Mouse (Mus musculus) adrenal gland, postnatal 10 days (tissue): Measurements from ENCODE around the gene Setd1b. TPM values are rescaled to one million over a fixed set of nuclear protein-coding genes. Genes with fewer than 3 reads are reported as not detected.
A peak's percentile ranks its signal among the peaks of the same experiment; 100 is the strongest.

ENCODE experiments used
- DNase-seq: peaks from one replicate; pipeline ENCODE4 v3.0.0; 2021; ENCODE audit warnings: mixed read lengths
- total RNA-seq, 2 experiments: library from RNA; stranded (reverse); gene quantifications; 2 replicates each; pipeline ENCODE4 v1.2.3; 2021

Gene Setd1b
- total RNA-seq, 2 experiments from 2014 or later = 19.5 to 27.4 TPM

DNA sequence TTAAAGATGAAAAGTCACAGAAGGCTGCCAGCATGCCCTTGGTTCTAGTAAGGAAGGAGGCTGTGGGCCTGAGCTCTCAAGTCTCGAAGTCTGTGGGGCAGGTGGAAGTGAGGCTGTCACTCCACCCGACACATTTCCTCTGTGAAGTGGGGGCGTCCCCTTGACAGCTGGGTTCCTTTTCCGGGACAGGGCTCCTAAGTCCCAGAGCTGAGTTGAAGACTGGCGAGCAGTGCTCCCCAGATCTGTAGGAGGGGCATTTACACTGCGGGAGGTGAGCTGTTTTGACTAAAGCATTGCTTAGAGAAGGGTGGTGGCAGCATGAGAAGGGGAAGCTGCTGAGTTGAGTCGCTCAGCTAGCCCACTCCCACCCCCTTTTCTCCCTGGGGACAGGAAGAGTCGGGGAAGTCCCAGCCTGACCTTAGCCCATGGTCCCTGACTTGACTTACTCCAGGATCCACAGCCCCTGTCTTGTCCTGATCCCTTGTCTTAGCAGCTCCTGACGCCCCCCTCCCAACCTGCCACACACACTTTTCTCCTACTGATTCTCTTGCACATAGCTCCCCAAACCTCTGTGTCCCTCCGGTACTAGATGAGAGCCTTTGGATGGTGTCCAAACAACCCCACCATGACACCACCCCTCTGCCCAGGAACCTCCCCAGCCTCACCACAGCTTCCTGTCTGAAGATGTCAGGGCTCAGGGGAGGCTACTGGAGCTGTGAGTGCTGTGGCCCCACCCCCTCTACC, 13.4 kb upstream of the Setd1b start:
- no peak for DNase-seq

DNA sequence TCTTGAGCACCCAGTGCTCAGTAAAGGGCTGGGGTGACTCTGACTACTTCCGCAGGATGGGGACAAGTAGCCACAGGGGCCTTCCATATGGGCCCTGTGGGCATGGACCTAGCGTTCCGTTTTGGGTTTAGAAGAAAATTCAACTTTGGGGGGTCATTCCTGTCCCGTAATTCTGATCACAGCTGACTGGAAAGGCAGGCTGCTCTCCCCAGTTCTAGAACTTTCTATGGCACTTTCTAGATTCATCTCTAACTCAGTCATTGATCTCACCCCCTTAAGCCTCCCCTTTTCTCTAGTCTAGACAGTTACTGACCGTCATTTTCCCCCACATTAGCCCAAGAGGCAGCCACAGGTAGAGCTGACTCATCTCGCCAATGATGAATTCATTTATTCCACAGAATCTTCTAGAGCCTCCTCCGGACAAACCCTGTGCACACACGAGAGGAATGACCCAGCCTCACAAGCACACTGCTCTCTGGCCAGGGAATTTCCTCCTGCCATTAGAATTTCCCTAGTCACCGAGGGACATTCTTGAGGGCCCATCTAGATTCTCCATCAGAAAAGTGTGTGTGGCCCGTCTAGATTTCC, 12.7 kb upstream of the Setd1b start:
- DNase-seq = no peak

DNA sequence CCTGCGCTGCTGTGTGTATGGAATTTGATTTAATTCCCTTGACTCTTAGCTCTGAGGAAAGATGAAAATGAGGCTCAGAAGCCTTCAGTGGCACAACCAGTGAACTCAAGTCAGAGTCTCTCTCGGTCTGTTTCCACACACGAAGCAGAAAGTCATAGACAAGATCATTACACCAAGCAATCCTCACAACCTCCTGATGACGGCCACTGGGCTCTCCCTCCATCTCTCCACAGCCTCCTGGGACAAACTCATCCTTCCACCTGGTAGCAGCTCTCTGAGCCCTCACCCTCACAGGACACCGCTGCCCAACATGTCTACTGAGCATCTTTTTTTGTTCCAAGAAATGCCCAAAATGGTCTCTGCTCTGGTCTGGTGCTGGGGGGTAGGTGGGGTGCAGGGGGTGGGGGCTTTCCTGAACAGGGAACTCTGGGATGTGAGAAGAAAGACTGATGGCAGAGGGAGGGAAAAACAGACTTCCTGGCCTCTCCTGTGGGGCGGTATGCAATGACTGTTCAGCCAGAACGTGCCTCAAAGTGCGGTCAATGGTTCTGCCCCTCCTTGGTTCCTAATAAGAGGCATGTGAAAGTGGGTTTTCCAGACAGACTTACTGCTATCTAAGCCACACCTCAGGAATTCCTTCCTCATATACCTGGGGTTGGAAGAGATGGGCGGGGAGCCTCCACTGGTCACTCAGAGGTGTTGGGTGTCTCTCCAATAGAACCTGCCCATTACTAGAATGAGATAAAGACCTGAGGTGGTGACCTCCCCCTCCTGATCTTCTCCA, 11.8 kb upstream of the Setd1b start:
- DNase-seq = no peak

DNA sequence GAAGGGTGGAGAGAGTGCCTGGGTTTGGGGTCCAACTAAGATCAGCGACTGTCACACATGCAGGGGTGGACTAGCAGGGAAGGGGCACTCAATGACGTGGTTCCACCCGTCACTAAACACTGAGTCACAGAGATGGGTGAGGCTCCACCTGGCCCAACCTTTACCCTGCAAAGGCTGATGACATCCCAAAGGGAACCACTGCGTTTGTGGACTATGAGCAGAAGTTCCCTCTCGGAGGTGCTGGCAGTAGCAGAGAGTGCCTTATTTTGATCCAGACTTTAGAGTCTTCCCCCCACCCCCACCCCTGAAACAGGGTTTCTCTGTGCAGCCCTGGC, 11.2 kb upstream of the Setd1b start:
- no peak for DNase-seq

DNA sequence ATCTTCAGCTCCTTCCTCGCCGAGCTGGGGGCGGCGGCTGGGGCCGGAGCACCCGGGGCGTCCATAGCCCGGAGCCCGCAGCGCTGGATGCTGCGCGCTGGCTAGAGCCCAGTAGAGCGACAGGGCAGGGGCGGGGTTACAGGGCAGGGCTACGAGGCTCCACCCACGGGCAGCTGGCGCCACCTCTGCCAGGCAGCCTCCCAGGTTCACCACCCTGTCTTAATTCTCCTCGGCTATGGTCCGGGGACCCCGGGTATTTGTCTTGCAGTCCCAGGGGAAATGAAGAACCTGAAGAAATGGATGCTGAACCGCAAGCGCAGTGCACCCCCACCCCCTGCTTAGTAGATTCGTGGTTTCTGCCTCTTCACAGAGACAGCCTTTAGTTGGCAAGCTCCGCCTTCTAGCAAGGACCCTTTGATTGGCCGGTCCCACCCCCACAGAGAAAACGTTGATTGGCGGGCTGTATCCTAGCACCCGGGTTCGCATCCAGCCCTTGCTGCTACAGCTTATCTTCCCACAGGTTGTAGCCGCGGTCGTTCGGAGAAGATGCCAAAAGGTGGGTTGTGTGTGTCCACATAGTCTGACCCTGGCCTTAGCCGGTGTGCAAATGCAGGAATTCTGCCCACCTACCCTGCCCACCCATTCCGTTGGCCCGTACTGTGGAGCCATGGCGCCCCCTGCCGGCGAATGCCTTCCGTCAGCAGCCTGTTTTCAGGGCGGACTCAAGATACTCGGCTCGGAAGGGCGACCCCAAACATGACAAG, 9.5 kb upstream of the Setd1b start, which contains the start of gene Rhof:
Gene Rhof (minus strand): TSS at position 385 of the 764 bp plus-strand sequence.
- peak; percentile 90 for DNase-seq

DNA sequence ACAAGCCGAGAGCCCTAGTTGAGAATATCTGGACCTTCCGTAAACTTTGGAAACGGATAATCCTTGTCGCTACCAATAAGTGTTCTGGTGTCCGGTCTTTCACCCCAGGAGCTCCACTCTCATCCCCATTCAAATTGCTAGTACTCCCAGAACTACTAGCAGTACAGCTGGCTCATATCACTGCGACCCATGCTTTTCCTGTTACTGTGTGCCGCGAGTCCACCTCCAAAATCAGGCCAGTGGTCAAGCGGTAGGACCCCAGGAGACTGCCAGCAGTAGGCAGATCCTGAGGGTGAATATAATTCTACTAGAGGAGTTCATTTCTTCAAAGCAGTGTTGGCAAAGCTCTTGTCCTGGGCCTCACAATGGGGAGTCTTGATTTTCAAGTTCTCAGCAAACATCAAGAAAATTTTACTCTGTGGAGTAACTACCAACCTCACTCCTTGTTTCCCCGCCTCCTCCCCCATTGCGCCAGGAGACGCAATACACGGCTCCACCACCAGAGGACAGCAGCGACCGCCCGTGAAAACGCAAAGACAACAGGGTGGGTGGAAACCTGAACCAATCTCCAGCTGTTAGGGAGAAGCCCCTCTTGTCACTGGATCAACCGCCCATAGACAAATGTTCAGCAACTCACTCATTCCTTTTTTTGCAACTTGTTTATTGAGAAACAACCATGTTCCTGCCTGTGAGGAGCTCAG, 8.8 kb upstream of the Setd1b start:
- peak; percentile 94 for DNase-seq

DNA sequence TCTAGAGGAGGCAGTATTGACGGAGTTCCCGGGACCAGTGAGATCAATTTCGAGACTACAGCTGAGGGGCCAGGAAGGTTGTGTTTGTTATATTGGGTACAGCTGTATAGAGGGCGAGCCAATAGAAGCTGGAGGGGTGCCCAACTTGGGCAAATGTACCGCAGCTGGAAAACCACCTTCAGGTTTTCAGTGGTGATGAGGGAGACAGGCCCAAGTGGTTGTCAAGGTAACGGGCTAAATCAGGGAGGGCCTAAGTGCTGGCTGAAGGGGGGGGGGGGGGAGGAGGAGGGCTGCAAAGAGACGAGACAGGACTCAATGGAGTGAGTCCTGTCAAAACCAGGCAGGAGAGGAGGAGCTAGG, 8.2 kb upstream of the Setd1b start:
- no peak for DNase-seq

DNA sequence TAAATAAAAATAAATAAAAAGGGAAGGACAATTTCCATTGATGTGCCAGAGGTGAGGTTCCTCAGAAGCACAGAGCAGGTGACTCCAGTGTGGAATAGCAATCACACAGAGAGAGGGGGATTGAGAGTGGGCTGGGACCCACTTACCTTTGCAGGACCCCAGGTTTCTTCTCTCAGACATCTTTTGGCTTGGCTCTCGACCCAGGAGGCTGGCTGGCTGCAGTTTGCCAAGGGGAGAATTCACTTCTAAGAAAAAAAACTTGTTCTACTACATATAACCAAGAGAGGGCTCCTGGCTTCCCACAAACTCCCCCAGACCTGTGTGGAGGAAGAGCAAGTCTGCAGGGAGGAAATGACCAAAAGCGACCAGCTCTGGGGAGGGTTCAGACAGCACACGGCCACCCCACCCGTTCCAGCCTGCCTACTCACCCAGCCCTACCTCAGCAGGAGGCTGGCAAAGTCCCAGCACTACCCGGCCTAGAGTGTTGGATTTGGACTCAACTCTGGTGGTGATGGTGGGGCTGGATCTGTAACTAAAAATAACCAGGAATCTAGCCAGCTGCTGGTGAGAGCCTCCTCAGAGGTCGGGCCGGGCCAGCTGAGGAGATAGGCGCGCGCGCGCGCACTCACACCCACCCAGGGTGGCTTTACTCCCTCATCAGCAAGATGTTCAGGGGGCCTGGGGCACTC, 7.7 kb upstream of the Setd1b start:
- peak; percentile 79 for DNase-seq

DNA sequence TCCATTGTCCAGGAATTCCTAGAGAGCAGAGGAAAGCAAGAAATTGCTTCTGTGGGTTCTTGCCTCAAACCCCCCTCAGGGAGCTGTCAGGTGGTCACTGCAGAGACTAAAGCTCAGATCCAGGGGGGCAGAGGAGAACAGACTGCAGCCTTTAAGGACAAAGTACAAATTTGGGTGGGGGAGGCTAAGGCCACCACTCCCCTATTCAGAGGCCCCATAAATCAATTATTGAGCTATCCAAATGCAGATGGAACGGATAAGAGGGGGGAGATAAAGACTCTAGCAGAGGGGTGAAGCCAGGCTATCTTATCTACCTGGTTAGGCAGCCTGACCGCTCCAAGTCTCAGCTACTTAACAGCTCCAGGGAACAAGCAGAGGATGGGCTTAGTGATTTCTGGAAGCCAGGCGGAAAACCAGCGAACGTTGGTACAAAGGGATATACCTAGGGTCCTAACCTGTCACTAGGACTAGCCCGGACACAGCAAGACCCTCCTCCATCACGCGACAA, 7.1 kb upstream of the Setd1b start:
- no peak for DNase-seq

DNA sequence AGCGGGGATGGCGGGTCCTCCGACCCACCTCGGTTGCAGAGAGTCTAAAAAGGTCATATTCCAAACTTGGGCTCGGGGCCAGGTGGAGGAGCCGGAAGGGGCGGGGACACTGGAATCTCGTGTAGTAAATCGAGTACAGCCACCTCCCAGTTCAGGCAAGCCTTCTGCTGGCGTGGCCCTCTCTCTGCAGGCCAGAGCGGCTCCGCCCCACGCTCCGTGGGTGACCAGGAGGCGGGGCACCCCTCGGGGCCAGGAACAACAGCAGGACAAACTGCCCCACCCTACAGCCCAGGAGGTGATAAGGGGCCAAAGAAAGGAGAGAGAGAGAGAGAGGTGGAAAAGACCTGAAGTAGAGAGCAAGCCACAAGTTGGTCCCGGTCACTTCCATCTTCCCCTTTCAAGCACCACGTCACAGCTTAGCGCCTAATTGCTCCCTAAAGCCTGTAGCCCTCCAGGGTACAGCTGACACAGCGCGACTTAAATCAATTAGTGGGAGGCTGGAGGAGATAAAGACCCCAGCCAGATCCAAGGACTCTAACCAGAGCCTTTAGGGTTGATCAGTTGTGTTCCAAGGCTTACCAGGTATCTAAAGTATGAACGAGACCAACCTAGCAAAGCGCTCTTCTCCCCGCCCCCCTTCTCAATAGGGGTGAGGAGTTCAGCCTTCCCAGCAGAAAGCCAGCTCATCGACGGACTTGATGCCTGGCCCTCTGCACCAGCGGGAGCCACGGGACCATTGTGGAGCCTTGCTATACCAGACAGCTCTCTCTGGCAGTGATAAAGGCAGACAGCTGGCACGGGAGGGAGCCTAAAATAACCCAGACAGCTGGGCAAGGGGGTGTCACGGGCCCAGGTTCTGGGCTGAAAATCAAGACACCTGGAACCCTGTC, 6.3 kb upstream of the Setd1b start:
- peak; percentile 95 for DNase-seq

DNA sequence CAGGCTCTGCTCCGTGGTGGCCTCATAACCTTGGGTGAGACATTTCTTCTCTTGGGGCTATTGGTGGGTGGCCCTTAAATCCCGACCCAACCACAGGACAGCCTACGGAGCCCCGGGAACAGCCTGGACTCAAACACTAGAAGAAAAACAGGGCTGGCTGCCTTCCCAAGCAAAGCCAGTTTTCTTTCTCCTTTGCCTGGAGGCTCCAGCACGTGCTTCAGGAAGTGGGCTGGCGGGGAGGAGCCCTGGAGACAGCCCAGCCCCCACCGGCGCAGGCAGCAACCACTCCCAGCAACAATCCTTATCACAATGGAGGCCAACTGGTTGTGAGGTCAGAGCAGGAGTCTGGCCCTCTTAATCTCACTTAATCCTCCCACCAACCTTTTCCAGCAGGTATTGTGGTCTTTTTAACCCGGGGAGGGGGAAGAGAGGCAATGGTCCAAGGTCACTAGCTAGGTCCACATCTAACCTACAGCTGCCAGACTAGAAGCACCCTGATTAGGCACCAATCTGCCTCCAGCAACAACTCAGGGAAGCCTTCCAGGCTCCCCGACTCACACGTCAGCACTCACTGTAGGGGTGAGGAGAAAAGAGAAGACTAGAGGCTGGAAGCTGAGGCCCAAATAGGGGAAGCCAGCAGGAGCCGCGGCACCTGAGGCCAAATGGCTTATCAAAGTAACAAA, 5.5 kb upstream of the Setd1b start:
- peak; percentile 95 for DNase-seq

DNA sequence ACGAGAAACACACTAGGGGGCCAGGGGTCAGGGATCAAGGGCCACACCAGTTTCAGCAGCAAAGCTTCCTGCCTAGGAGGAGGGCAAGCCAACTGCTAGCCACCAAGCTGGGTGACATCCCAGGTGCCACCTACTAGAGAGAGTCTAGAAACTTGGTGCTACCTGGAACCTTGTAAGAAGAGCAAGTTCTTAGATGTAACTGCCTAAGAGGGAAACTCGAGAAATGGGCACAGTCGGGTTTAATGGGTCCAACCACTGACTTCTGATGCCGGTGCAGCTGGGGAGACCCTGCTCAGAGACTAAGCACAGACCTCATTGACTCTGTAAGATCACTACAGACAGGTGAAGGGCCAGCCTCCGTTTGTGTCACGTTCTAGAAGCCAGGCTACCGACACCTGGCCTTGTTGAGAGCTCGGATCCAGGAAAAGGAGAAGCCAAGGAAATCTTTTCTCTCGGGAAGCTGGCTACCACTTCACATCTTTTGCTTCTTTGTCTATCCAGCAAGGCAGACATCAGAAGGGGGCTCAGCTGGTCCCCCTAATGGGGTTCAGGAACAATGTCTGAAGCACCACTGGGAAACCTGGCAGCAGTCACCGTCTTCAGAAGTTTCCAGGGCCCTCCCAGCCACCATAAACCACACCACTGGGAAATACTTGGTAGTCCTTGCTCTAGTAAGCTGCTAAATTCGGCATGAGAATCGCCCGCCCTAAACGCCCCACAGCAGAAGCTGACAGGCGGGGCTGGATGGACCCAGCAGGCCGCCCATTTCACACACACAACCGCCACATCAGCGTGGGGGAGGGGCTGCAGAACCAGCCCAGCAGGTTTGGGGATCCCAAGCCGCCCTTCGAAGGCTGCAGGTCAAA, 4.7 kb upstream of the Setd1b start:
- DNase-seq = peak; percentile 89

DNA sequence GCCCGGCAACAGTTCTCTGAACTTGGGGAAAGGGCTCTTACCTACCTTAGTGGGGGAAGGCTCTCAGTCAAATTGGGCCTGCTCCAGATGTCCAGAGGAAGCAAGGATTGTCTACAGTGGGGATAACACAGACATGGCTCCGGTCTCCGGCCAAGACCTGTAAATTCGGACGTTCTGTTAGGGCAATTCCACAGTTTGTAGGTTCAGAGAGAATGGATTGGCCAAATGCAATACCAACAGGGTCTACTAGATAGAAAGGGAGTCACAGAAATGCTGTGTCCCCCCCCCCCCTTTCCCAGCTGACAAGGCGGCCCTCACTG, 4.1 kb upstream of the Setd1b start:
- DNase-seq = no peak

DNA sequence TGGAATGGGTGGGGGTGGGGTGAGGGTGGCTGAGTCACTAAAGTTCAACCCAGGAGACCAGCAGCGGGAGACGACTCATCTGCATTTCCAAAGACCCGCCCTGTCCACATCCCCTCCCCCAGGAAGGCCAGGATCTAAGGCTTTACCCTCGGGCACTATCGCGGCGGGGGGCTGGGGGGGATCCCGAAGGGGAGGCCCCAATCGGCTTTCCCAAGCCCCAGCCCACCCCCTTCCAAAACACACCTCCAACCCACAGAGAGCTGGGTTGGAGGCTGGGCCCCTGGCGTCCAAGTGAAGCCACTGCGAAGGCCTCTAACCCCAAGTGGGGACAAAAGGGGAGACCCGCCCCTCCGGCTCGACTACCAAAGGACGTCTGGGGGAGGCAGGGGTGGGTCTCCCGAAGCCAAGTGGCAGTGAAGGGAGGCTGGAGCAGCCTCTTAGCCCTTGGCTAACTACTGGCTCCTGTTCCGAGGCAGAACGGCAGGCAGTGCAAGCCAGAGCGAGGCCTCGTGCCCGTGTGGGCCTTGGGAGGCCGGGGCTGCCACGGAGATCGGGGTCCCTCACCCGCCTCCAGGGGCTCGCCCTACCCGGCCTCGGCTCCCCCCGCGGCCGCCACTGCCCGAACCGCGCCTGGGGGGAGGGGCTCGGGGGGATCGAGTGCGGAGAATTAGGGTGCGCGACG, 3.6 kb upstream of the Setd1b start:
- peak; percentile 85 for DNase-seq

DNA sequence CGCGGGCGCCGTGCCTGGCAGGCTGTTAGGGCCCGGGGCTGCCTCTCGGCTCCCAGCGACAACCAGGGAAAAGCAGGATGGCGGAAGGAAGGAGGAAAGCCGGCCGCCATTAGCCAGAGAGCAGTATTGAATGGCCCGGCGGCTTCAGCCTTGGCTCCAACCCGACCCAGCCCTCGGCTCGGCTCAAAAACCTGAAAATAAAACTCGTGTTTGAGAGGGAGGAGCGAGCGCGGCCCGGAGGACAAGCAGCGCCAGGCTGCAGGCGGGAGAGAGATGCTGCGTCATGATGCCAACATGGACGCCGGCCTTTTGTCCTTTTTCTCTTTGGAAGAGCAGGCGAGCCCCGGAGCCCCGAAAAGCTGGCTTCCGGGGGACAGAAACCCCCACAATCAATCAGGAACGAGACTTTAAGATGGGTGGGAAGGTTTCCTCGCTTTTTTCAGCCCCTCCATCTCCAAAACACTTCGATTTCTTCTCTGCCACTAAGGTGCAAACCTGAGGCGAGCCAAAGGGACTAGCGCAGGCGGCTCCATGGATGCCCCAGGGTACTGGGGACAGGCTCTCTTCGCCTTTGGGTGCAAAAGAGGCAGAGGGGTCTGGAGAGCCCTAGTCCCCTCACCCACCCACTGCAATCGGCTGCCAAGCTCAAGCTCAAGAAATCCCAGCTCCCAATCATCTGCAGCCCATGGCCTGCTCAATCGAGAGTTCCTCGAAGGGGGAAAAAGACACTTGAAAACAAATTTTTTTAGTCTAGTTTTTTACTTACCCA, 2.9 kb upstream of the Setd1b start:
- peak; percentile 89 for DNase-seq

DNA sequence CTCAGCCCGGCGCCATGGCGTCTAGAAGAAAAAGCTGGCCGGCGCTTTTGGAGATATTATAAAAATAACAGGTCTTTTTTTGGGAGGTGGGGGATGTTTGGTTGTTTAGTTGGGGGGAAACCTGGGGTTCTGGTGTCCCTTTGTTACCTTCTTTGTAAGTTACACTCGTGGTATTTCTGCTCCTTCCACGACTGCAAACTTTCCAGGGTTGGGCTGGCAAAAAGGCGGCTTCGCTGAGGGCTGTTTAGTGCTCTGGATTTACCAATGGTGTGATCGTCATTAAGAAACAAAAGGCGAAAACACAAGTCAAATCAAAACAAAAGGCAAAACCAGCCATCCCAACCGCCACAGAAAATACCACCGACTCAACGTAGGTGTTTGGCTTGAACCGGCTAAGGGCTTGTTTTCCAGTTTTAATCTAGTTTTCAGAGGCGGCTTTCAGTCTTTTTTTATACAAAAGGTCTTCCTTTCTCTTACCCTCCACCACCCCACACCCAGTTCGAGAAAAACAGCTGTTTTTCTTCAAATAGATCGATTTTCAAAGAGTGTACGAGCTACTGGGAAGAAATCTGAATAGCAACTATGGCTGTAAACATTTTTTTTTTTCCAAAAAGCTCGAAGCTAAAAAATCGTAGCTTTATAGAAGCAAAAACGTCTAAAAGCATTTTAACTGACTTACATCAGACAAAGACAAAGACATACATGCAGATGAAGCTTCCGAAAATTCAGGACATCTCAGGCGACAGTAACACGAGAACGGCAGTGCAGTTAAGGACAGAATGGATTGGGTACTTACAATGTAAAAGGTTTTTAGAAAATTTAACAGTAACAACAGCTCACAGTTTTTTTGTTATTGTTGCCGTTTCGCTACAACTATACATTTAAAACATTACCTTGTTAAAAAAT, 2.0 kb upstream of the Setd1b start:
- DNase-seq = no peak
